Comparison of ENCODE assay signal across 22 mouse cellular contexts in genomic region chr6:49579691-49580090, GRCm38 (mm10).
DNase-seq lines count a peak whose midpoint lies in the region; ATAC-seq lines count a peak whose summit lies in the region.
"Had no signal": no experiment of that assay in that cellular context is flagged by ENCODE, and none has a peak within 500 bp of the region (broad histone marks: within the 10 kb centered on the region; RNA-seq: fewer than 3 reads in every experiment).

No protein-coding gene starts in this region.

- H3K9me3 ChIP-seq in forebrain, embryonic 15.5 days = no peaks in the 10 kb centered on the region
- H3K9me3 ChIP-seq in forebrain, embryonic 16.5 days (ENCODE audit: control insufficient read depth, low read length) = no peaks in the 10 kb centered on the region
- H3K9me3 ChIP-seq: limb, embryonic 15.5 days; midbrain, embryonic 10.5 days; neural tube, embryonic 15.5 days; stomach, embryonic 15.5 days had no signal

- H3K4me3 ChIP-seq in forebrain, embryonic 15.5 days = no peak overlapping the region
- H3K4me3 ChIP-seq in forebrain, embryonic 16.5 days (replicated peaks; ENCODE audit: low read length) = no peak overlapping the region
- H3K4me3 ChIP-seq: limb, embryonic 15.5 days; midbrain, embryonic 10.5 days; neural tube, embryonic 15.5 days; stomach, embryonic 15.5 days had no signal

- 60% methylated on average over 4 of the region's 4 CpGs for WGBS in forebrain, embryonic 15.5 days
- 50% methylated on average over 4 of the region's 4 CpGs for WGBS in forebrain, embryonic 16.5 days

- peak; percentile 9 for DNase-seq in MN1 (ENCODE audit: low spot score)
- peak; percentile 64 for DNase-seq in cerebellum, adult 11-12 months
- peak; percentile 75 to 81 for DNase-seq in cerebellum, postnatal 10 days
- no peak for DNase-seq in layer of hippocampus, postnatal 14 days (ENCODE audit: low spot score in 2 of 2)
- DNase-seq in testis, postnatal 14 days (ENCODE audit: low spot score) = no peak
- DNase-seq: adrenal gland, postnatal 36 days; gastrocnemius, postnatal 14 days; heart, adult 11 months; kidney, postnatal 4 days; right cerebral cortex, adult 18-20 months; thymus, adult 18-20 months had no signal

- ATAC-seq in forebrain, embryonic 15.5 days (replicated peaks) = no peak
- ATAC-seq in forebrain, embryonic 16.5 days = no peak
- ATAC-seq in activated CD4-positive, CD25-positive, alpha-beta regulatory T cell, adult 4 months = no peak
- ATAC-seq: hindbrain, embryonic 16.5 days; intestine, postnatal 0 days had no signal

- peaks cover 10% of the 10 kb centered on the region; the same call in 1 of the 2 replicates for H3K4me1 ChIP-seq in forebrain, embryonic 15.5 days
- H3K4me1 ChIP-seq in forebrain, embryonic 16.5 days (replicated peaks; ENCODE audit: control insufficient read depth, insufficient read depth, low read length) = 0 out of 2 replicates have a peak, but pooled peaks cover 2% of the 10 kb centered on the region
- H3K4me1 ChIP-seq: stomach, embryonic 15.5 days had no signal

- 0 out of 2 replicates have a peak overlapping the region, but pooled peaks have one; percentile 9 for H3K27ac ChIP-seq in forebrain, embryonic 15.5 days (replicated peaks)
- H3K27ac ChIP-seq in forebrain, embryonic 16.5 days (ENCODE audit: low read length) = no peak overlapping the region
- H3K27ac ChIP-seq: limb, embryonic 15.5 days; macrophage; midbrain, embryonic 10.5 days; neural tube, embryonic 15.5 days; stomach, embryonic 15.5 days had no signal

- H3K9ac ChIP-seq in forebrain, embryonic 15.5 days (replicated peaks) = no peak overlapping the region
- no peak overlapping the region for H3K9ac ChIP-seq in forebrain, embryonic 16.5 days (replicated peaks; ENCODE audit: low read depth, low read length)
- H3K9ac ChIP-seq: limb, embryonic 15.5 days; neural tube, embryonic 15.5 days; stomach, embryonic 15.5 days had no signal

- no peaks in the 10 kb centered on the region for H3K27me3 ChIP-seq in forebrain, embryonic 15.5 days
- no peaks in the 10 kb centered on the region for H3K27me3 ChIP-seq in forebrain, embryonic 16.5 days (replicated peaks; ENCODE audit: control insufficient read depth, insufficient read depth, low read length)
- H3K27me3 ChIP-seq: limb, embryonic 15.5 days; neural tube, embryonic 15.5 days; stomach, embryonic 15.5 days had no signal

- no peaks in the 10 kb centered on the region for H3K36me3 ChIP-seq in forebrain, embryonic 15.5 days
- no peaks in the 10 kb centered on the region for H3K36me3 ChIP-seq in forebrain, embryonic 16.5 days (ENCODE audit: control insufficient read depth, insufficient read depth)
- H3K36me3 ChIP-seq: limb, embryonic 15.5 days; midbrain, embryonic 10.5 days; neural tube, embryonic 15.5 days; stomach, embryonic 15.5 days had no signal

- no peak overlapping the region for H3K4me2 ChIP-seq in forebrain, embryonic 15.5 days (replicated peaks)
- no peak overlapping the region for H3K4me2 ChIP-seq in forebrain, embryonic 16.5 days (ENCODE audit: low read length)
- H3K4me2 ChIP-seq: heart, embryonic 11.5 days; limb, embryonic 15.5 days; neural tube, embryonic 15.5 days; stomach, embryonic 15.5 days had no signal

Comparison
In these comparisons a context has a peak if more than half of its experiments do, and no peak if none do; other contexts are left out.
1. DNase-seq: peak in MN1 (single experiment), cerebellum, adult 11-12 months (single experiment) and cerebellum, postnatal 10 days (2 of 2); none in layer of hippocampus, postnatal 14 days (0 of 2) and testis, postnatal 14 days (single experiment).